Mouse (Mus musculus) kidney, adult 8-10 months (tissue): ENCODE measurements at regions not wholly inside any gene's neighbourhood (a gene's known extent, or its start where the extent isn't known, plus 50 kb on each side); places are given as distances from the start of the nearest gene placed in this dataset.

Experiments used
- DNase-seq, 2 experiments: peaks; one replicate each; pipeline ENCODE4 v3.0.0; 2022

DNA sequence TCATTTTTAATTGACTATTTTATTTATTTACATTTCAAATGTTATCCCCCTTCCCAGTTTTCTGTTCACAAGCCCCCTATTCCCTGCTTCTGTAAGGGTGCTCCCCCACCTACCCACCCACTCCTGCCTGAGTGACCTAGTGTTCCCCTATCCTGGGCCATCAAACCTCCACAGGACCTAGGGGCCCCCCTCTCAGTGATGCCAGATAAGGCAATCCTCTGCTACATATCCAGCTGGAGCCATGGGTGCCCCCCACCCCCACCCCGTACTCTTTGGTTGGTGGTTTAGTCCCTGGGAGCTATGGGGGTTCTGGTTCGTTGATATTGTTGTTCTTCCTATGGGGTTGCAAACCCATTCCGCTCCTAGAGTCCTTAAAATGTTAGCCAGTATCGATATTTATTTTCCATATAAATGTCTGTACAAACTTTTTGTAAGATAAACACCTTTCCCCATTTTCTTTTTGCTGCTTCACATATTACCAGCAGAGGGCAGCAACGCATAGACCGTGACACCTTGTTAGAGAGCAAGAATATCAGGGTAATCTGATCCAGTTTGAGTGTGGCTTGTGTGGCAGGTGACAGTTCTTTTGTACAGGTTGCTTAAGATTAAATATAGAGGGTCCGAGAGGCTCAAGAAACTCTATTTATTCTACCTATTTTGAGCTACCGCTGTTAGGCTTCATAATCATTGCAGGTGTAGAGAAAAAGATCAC is 177.2 kb upstream of the Scn7a start:
- DNase-seq = peak in 1 of 2 experiments; percentile 30

DNA sequence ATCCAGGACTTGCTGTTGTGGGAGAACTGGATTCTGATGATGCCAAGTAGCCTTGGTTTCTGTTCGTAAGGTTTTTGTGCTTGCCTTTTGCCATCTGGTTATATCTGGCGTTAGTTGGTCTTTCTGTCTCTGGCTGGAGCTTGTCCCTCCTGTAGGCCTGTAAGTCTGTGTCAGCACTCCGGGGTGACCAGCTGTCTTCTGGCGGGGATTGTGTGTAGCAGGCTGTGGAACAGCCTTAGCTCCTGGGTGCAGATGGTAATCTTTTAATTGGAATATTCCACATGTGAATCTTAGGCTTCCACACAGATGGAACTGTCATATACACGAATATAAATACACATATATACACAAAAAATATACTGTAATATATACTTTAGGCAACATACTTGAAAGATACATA is 156.5 kb upstream of the Scn7a start:
- no peak for DNase-seq

DNA sequence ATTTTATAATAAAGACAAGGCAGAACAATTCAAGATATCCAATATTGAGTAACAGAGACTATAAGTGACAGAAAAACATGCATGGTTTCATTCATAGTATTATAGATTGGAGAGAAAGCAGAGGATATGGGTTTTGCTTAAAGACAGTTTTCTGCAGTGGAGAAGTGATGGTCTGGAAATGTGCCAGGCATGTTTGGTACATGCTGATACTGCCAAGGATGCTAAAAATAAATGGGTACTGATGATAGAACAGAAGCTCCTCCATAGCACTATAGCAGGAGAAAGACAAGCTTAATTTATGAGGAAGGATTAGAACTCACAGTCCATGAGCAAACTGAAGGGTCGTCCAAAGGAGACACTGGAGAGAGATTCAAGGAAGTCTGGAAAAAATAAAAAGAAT is 113.3 kb upstream of the Scn7a start:
- DNase-seq = no peak

DNA sequence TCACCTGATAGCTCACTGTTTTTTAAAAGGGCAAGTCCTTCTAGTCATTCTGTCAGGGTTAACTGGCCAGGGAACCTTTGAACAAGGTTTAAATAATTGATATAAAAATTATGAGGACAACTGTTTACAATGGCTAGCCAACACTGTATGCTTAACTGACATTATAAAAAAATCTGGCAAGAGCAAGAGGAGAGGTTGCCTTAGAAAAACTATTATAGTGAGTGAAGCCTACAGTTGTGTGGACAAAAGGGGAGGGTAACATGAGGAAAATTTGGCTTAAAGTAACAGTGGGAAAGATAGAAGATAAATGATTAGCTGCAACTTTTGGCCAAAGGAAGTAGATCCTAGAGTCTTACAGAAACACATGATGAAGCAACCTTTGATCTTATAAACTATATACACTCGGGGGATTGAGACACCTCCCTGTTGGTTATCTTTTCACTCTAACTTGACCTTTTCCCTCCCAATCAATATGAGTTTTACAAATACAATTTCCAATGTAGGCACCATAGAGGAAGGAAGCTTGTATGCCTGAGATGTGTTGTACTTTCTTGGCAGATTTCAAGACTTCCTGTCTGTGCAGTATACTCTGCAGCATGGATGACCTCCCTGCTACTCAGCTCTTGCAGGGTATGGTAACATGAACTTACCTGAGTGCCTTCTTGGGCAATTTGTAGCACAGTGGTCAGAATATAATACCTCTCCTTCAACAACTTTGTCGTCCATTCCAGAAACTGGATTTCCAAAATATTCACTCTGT is 82.9 kb upstream of the Scn7a start:
- no peak for DNase-seq
